Mouse (Mus musculus) left cerebral cortex, postnatal 25 days (tissue): ENCODE measurements around the gene Dnajc8. TPM values are rescaled to one million over a fixed set of nuclear protein-coding genes. Genes with fewer than 3 reads are reported as not detected.

Experiments
- total RNA-seq, 2 experiments: library from RNA; stranded (reverse); gene quantifications; 2 replicates each; pipeline ENCODE4 v1.2.3; 2021

Gene Dnajc8
- total RNA-seq, 2 experiments from 2014 or later, result 83.9 to 93.1 TPM

Other genes starting within 250 kb of the Dnajc8 start
- 1 to 10 TPM; 1.2 to 1.5 TPM for gene Rab42, start 232.2 kb upstream of the Dnajc8 start, total RNA-seq
- gene Trnau1ap, start 206.0 kb upstream of the Dnajc8 start, total RNA-seq, result 10 to 100 TPM; 18.0 to 22.2 TPM
- gene Rcc1, start 181.9 kb upstream of the Dnajc8 start, total RNA-seq, result 10 to 100 TPM; 12.8 to 14.8 TPM
- gene Phactr4, start 113.1 kb upstream of the Dnajc8 start, total RNA-seq, result 10 to 100 TPM in 1 of 2 experiments, 1 to 10 TPM in 1; 8.3 to 11.3 TPM
- gene Med18, start 71.6 kb upstream of the Dnajc8 start, total RNA-seq, result 10 to 100 TPM in 1 of 2 experiments, 1 to 10 TPM in 1; 8.5 to 10.8 TPM
- gene Sesn2, start 25.0 kb upstream of the Dnajc8 start, total RNA-seq, result 10 to 100 TPM in 1 of 2 experiments, 1 to 10 TPM in 1; 9.5 to 10.2 TPM
- gene Atpif1, start 1.9 kb upstream of the Dnajc8 start, total RNA-seq, result 100 to 1,000 TPM; 490 to 544 TPM
- 1 to 10 TPM; 1.6 to 1.7 TPM for gene Ptafr, start 28.5 kb downstream of the Dnajc8 start, total RNA-seq
- gene Eya3, start 103.4 kb downstream of the Dnajc8 start, total RNA-seq, result 10 to 100 TPM; 29.1 to 34.6 TPM
- 1 to 10 TPM; 3.6 to 4.0 TPM for gene Xkr8, start 197.0 kb downstream of the Dnajc8 start, total RNA-seq
- gene Smpdl3b, start 221.7 kb downstream of the Dnajc8 start, total RNA-seq, result 1 to 10 TPM; 4.3 to 4.5 TPM
- gene Rpa2, start 232.8 kb downstream of the Dnajc8 start, total RNA-seq, result 10 to 100 TPM; 13.5 to 13.8 TPM